Mouse (Mus musculus) midbrain, embryonic 13.5 days (tissue): Measurements from ENCODE around the gene Lair1. TPM values are rescaled to one million over a fixed set of nuclear protein-coding genes. Genes with fewer than 3 reads are reported as not detected.

Experiments used
- ATAC-seq: fragments of 200-750 bp; cut with Nextera tagmentation; 2 replicates; pipeline ENCODE4 v1.8.0; 2017; ENCODE audit warnings: mild to moderate bottlenecking, moderate TSS enrichment, moderate library complexity
- H3K27ac ChIP-seq: fragments of 300-500 bp; sonication (generic); 2 replicates; pipeline ENCODE4 v1.5.1; 2015; ENCODE audit warnings: inconsistent platforms, mild to moderate bottlenecking, moderate library complexity
- H3K27me3 ChIP-seq: fragments of 300-500 bp; sonication (generic); 2 replicates; pipeline ENCODE4 v1.6.1; 2015; ENCODE audit warnings: mild to moderate bottlenecking, inconsistent platforms
- H3K36me3 ChIP-seq: fragments of 300-500 bp; sonication (generic); 2 replicates; pipeline ENCODE4 v1.6.1; 2015; ENCODE audit warnings: mild to moderate bottlenecking, inconsistent platforms
- H3K4me1 ChIP-seq: fragments of 300-500 bp; sonication (generic); replicated peaks from 2 replicates; pipeline ENCODE4 v1.6.1; 2015; ENCODE audit warnings: inconsistent platforms
- H3K4me2 ChIP-seq: fragments of 300-500 bp; sonication (generic); replicated peaks from 2 replicates; pipeline ENCODE4 v1.6.1; 2015; ENCODE audit warnings: moderate library complexity, mild to moderate bottlenecking, inconsistent platforms
- H3K4me3 ChIP-seq: fragments of 300-500 bp; sonication (generic); replicated peaks from 2 replicates; pipeline ENCODE4 v1.5.1; 2015; ENCODE audit warnings: mild to moderate bottlenecking, inconsistent platforms
- H3K9ac ChIP-seq: fragments of 300-500 bp; sonication (generic); replicated peaks from 2 replicates; pipeline ENCODE4 v1.6.1; 2015; ENCODE audit warnings: mild to moderate bottlenecking, inconsistent platforms
- H3K9me3 ChIP-seq: fragments of 300-500 bp; sonication (generic); 2 replicates; pipeline ENCODE4 v1.6.1; 2016; ENCODE audit warnings: mild to moderate bottlenecking, inconsistent platforms
- WGBS: fragments of 180-500 bp; shearing (Covaris S2); methylation state at CpG from one replicate; pipeline ENCODE4 v1.1.7; 2015; 5-methylcytosine and 5-hydroxymethylcytosine counted together
- polyA plus RNA-seq: library from polyadenylated mRNA; unstranded; fragments of >200 nt; fragmentation: Nextera tagmentation; extraction: Ambion mirVana; gene quantifications from 2 replicates; pipeline ENCODE4 v1.2.1, GENCODE M21; 2015

Gene Lair1
- polyA plus RNA-seq = 1.8 and 2.2 TPM in 2 replicates

- Histone ChIP-seq H3K27me3 (no peaks in the 10 kb centered on the region), H3K27ac (no peak within 1 kb of the TSS), H3K4me2 (no peak within 1 kb of the TSS), H3K9ac (no peak within 1 kb of the TSS), H3K4me3 (no peak within 1 kb of the TSS), H3K9me3 (no peaks in the 10 kb centered on the region), H3K4me1 (no peaks in the 10 kb centered on the region), H3K36me3 (no peaks in the 10 kb centered on the region)
- 81% methylated on average over 2 of the region's 2 CpGs for WGBS
- ATAC-seq = no peak
These were observed at the start of gene Lair1 for GRCm38 (mm10) chr7:4063013-4063412. Gene Lair1, minus strand, starts transcription at chr7:4063204.

- ATAC-seq = no peak
- Histone ChIP-seq H3K9ac (no peak overlapping the region), H3K27ac (no peak overlapping the region), H3K9me3 (no peaks in the 10 kb centered on the region), H3K4me3 (no peak overlapping the region), H3K4me2 (no peak overlapping the region), H3K36me3 (no peaks in the 10 kb centered on the region), H3K4me1 (no peaks in the 10 kb centered on the region), H3K27me3 (no peaks in the 10 kb centered on the region)
- WGBS = 45% methylated on average over 3 of the region's 3 CpGs
These were observed 48.8 kb upstream of the Lair1 start for GRCm38 (mm10) chr7:4111766-4112165.

- Histone ChIP-seq H3K4me1 (no peaks in the 10 kb centered on the region), H3K27me3 (no peaks in the 10 kb centered on the region), H3K9ac (no peak overlapping the region), H3K4me2 (no peak overlapping the region), H3K9me3 (no peaks in the 10 kb centered on the region), H3K4me3 (no peak overlapping the region), H3K27ac (no peak overlapping the region), H3K36me3 (no peaks in the 10 kb centered on the region)
- ATAC-seq = peak; percentile 40; the same call in 1 of the 2 replicates
- WGBS = 16% methylated on average over 4 of the region's 4 CpGs
These were observed 40.4 kb upstream of the Lair1 start for GRCm38 (mm10) chr7:4103411-4103810.

- 81% methylated on average over 5 of the region's 5 CpGs for WGBS
- no peaks in the 10 kb centered on the region for H3K27me3 ChIP-seq
- H3K4me2 ChIP-seq = no peak overlapping the region
- no peak overlapping the region for H3K27ac ChIP-seq
- no peak overlapping the region for H3K4me3 ChIP-seq
- H3K9ac ChIP-seq = no peak overlapping the region
- ATAC-seq = no peak
- no peaks in the 10 kb centered on the region for H3K4me1 ChIP-seq
- no peaks in the 10 kb centered on the region for H3K9me3 ChIP-seq
- H3K36me3 ChIP-seq = no peaks in the 10 kb centered on the region
These were observed 38.1 kb upstream of the Lair1 start for GRCm38 (mm10) chr7:4101144-4101543.

- no peaks in the 10 kb centered on the region for H3K4me1 ChIP-seq
- H3K27ac ChIP-seq = no peak overlapping the region
- no peak for ATAC-seq
- WGBS = 75% methylated on average over 2 of the region's 2 CpGs
- no peaks in the 10 kb centered on the region for H3K27me3 ChIP-seq
- H3K4me3 ChIP-seq = no peak overlapping the region
- H3K36me3 ChIP-seq = no peaks in the 10 kb centered on the region
- no peak overlapping the region for H3K4me2 ChIP-seq
- H3K9me3 ChIP-seq = no peaks in the 10 kb centered on the region
- no peak overlapping the region for H3K9ac ChIP-seq
These were observed 35.8 kb upstream of the Lair1 start for GRCm38 (mm10) chr7:4098832-4099231.

- Histone ChIP-seq H3K27ac (no peak overlapping the region), H3K4me3 (no peak overlapping the region), H3K9me3 (no peaks in the 10 kb centered on the region), H3K36me3 (no peaks in the 10 kb centered on the region), H3K9ac (no peak overlapping the region), H3K4me1 (no peaks in the 10 kb centered on the region), H3K4me2 (no peak overlapping the region), H3K27me3 (no peaks in the 10 kb centered on the region)
- 84% methylated on average over 2 of the region's 2 CpGs for WGBS
- no peak for ATAC-seq
These were observed 35.3 kb upstream of the Lair1 start for GRCm38 (mm10) chr7:4098301-4098700.

- H3K27ac ChIP-seq = no peak overlapping the region
- ATAC-seq = no peak
- no peaks in the 10 kb centered on the region for H3K9me3 ChIP-seq
- H3K4me1 ChIP-seq = no peaks in the 10 kb centered on the region
- no peaks in the 10 kb centered on the region for H3K36me3 ChIP-seq
- no peaks in the 10 kb centered on the region for H3K27me3 ChIP-seq
- no peak overlapping the region for H3K9ac ChIP-seq
- H3K4me3 ChIP-seq = no peak overlapping the region
- 53% methylated on average over 8 of the region's 8 CpGs for WGBS
- H3K4me2 ChIP-seq = no peak overlapping the region
These were observed 28.2 kb upstream of the Lair1 start for GRCm38 (mm10) chr7:4091170-4091569.

GRCm38 (mm10) chr7:4088679-4089078 lies 25.7 kb upstream of the Lair1 start:
- WGBS = 76% methylated on average over 2 of the region's 2 CpGs

GRCm38 (mm10) chr7:4087896-4088480 lies 25.0 kb upstream of the Lair1 start:
- H3K9me3 ChIP-seq = no peaks in the 10 kb centered on the region
- H3K4me2 ChIP-seq = no peak overlapping the region
- H3K27me3 ChIP-seq = no peaks in the 10 kb centered on the region
- no peak overlapping the region for H3K9ac ChIP-seq
- no peaks in the 10 kb centered on the region for H3K36me3 ChIP-seq
- no peaks in the 10 kb centered on the region for H3K4me1 ChIP-seq
- no peak overlapping the region for H3K4me3 ChIP-seq
- no peak overlapping the region for H3K27ac ChIP-seq
- 85% methylated on average over 6 of the region's 6 CpGs for WGBS
- no peak for ATAC-seq

More at GRCm38 (mm10) chr7:4088679-4089078, 25.7 kb upstream of the Lair1 start:
- H3K27me3 ChIP-seq = no peaks in the 10 kb centered on the region
- H3K4me2 ChIP-seq = no peak overlapping the region
- no peaks in the 10 kb centered on the region for H3K4me1 ChIP-seq
- ATAC-seq = no peak
- no peak overlapping the region for H3K4me3 ChIP-seq
- H3K9me3 ChIP-seq = no peaks in the 10 kb centered on the region
- no peak overlapping the region for H3K27ac ChIP-seq
- H3K36me3 ChIP-seq = no peaks in the 10 kb centered on the region
- no peak overlapping the region for H3K9ac ChIP-seq

- H3K36me3 ChIP-seq = no peaks in the 10 kb centered on the region
- H3K4me2 ChIP-seq = no peak overlapping the region
- no peaks in the 10 kb centered on the region for H3K27me3 ChIP-seq
- H3K4me1 ChIP-seq = no peaks in the 10 kb centered on the region
- no peak overlapping the region for H3K4me3 ChIP-seq
- 85% methylated on average over 4 of the region's 4 CpGs for WGBS
- ATAC-seq = no peak
- H3K9me3 ChIP-seq = no peaks in the 10 kb centered on the region
- H3K27ac ChIP-seq = no peak overlapping the region
- no peak overlapping the region for H3K9ac ChIP-seq
These were observed 24.4 kb upstream of the Lair1 start for GRCm38 (mm10) chr7:4087238-4087895.

- no peak overlapping the region for H3K4me3 ChIP-seq
- H3K4me2 ChIP-seq = no peak overlapping the region
- ATAC-seq = no peak
- no peaks in the 10 kb centered on the region for H3K9me3 ChIP-seq
- no peaks in the 10 kb centered on the region for H3K36me3 ChIP-seq
- no peaks in the 10 kb centered on the region for H3K27me3 ChIP-seq
- H3K9ac ChIP-seq = no peak overlapping the region
- no peaks in the 10 kb centered on the region for H3K4me1 ChIP-seq
- H3K27ac ChIP-seq = no peak overlapping the region
These were observed 22.6 kb upstream of the Lair1 start for GRCm38 (mm10) chr7:4085562-4085961.

- no peak overlapping the region for H3K27ac ChIP-seq
- no peaks in the 10 kb centered on the region for H3K4me1 ChIP-seq
- no peak overlapping the region for H3K4me3 ChIP-seq
- ATAC-seq = no peak
- H3K9me3 ChIP-seq = no peaks in the 10 kb centered on the region
- 81% methylated on average over 6 of the region's 6 CpGs for WGBS
- no peak overlapping the region for H3K9ac ChIP-seq
- no peak overlapping the region for H3K4me2 ChIP-seq
- no peaks in the 10 kb centered on the region for H3K36me3 ChIP-seq
- no peaks in the 10 kb centered on the region for H3K27me3 ChIP-seq
These were observed 21.2 kb upstream of the Lair1 start for GRCm38 (mm10) chr7:4084161-4084560.

- no peaks in the 10 kb centered on the region for H3K4me1 ChIP-seq
- no peak for ATAC-seq
- 51% methylated on average over 2 of the region's 2 CpGs for WGBS
- H3K9me3 ChIP-seq = no peaks in the 10 kb centered on the region
- no peaks in the 10 kb centered on the region for H3K27me3 ChIP-seq
- no peak overlapping the region for H3K9ac ChIP-seq
- no peak overlapping the region for H3K4me3 ChIP-seq
- H3K36me3 ChIP-seq = no peaks in the 10 kb centered on the region
- no peak overlapping the region for H3K27ac ChIP-seq
- H3K4me2 ChIP-seq = no peak overlapping the region
These were observed 19.8 kb upstream of the Lair1 start for GRCm38 (mm10) chr7:4082804-4083203.
